Mouse (Mus musculus) left cerebral cortex, adult 8-10 months (tissue): ENCODE results near the gene Lrrc49. TPM values are rescaled to one million over a fixed set of nuclear protein-coding genes. Genes with fewer than 3 reads are reported as not detected.

Experiments
- DNase-seq, 2 experiments: peaks; one replicate each; pipeline ENCODE4 v3.0.0; 2022; ENCODE audit warnings: low spot score in 2 of 2
- total RNA-seq, 4 experiments: library from RNA; stranded (reverse); gene quantifications; 2 replicates each; pipeline ENCODE4 v1.2.4; 2022

The Lrrc49 gene
- total RNA-seq, 4 experiments from 2014 or later, result 75.0 to 97.8 (median 88.4) TPM

DNA sequence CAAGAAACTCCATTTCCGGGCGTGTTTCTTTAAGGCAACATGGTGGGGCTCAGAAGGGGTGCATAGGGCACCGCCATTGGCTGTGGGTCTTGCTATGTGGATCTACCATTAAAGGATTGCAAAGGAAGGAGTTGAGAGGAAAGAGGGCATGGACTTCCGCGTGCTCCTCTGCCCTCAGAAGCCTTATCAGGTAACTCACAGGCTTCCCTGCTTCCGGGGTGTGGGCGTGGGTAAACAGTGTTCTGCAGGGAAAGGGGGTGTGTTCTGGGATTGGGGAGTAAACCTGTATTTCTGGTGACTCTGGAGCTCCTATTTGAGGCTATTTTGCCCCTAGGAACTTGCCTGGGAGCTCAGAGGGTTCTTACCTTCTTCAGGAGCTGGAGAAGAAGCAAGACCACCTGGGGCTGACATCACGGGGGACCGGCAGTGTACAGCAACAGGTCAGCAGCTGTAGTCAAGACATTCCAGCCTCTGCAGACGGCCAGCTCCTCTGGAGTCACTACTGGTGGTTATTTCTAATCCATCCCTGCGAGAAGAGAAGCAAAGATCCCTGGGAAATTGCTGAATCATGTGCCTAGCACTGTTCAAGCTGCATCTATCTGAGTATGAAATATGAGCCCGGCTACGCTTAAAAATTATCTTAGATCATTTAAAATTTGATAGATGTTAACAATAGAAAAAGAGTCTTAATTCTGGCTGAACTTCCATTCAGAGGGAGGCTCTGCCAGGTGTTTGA is 142.4 kb downstream of the Lrrc49 start:
- DNase-seq, result no peak

DNA sequence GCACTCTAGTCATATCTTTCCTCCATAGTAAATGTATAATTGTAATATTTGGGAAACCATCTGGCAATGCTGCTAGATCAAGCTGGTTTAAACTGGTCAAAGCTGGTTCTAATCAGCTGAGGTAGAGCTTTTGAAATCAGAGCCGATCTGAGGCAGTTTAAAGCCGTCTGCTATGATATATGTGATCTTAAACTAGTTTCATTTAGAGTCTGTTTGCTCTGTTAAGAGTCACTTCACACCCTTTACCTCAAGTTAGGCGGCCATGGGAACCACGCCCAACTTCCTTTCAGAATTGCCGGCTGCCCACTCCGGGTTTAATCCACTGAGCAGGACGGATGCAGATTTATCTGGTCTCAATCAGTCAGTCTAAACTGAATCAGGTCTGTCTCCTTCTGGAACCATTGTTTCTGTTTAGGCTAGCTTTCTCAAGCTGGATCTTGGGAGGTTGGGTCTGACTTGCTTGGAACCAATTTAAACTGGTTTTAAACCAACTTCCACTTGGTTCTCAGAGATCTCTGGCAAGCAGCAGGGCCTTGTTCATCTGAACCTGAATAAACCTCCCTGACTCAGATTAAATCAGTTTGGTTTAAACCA is 144.4 kb downstream of the Lrrc49 start:
- no peak for DNase-seq

DNA sequence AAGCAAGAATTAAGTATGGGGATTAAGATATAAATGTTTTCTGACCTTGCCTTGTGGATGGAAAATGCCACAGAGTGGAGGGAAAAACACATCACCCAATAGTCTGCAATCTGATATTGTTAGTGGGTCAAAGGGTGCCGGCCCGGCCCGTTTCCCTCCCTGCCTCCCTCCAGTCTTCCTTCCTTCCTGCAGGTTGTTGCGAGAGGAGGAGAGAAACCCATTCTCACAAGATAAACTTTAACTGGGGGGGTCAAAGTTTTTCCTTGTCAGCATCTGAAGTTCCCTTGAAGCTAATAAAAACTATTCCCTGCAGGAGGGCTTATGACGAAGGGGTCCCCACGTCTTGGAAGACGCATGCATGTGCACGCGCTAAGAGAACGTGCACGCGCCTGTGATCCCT is 157.6 kb downstream of the Lrrc49 start:
- DNase-seq, result no peak

DNA sequence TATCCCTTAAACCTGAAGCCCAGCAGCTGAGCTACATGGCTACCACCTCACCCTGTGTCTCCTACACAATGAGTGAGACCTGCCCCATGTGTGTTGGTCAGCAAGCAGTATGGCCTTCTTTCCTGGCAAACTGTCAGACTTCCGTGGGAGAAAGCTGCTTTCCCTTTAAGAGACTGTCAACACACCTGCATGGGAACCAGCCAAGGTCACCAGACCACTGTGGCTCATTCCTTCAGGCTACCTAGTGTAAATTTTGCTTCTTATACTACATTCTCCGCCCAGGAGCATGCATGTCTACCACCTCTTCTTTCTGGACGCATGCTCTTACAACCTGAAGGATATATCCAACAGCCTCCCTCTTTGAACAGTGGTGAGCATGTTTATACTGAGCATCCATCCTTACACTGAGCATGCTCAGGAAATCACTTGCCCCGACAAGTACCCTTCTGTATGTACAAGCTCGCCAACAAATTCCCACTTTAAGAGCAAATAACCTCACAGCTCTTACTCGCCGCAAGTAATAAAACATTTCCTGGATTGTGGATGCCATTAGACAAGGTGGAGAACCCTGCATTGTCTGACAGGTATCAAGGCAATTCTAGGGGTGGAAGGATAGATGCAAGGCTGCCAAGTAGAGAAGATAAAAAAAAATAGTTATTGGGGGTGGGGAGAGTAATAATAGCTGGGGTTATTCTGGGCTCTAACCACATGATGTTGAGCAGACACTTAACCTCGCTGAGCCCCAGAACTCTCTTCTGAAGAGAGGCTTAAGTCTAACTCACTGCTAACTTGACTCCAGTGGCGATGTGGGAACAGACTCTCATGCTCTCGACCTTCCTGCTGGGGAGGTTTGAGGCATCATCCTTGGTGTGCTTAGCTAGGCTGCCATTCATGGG is 158.4 kb downstream of the Lrrc49 start:
- DNase-seq, result no peak

DNA sequence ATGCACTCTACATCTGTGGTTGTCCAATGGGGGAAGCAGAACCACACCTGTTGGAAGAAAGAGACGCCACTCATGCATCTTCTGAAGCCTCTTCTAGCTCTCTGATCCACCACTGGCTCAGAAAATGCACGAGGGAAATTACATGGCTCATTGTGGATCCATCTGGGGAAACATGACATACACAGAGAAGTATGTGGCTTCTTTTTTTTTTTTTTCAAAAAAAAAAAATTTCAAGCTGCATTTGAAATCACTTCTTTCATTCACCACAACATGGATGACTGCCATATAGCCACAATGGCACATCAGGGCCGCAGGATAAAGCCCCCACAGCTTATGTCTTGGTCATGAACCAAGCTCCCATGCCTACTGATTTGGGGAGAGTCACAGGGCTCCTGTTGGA is 159.7 kb downstream of the Lrrc49 start:
- DNase-seq, result no peak

DNA sequence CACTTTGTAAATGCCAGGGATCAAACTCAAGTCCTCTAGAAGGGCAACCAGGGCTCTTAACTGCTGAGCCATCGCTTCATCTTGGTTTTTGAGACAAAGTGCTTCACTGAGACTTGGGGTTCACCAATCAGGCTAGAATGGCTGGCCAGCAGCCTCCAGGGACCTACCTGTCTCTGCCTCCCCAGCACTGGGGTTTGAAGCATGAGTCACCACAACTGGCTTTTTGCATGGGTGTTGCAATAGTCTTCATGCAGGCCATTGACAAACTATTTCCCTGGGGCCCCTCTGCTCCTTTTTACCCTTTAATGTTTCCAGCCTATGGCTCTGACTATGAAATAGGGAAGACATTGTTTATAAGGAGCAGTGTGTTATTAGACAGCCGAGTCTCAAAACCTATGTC is 160.1 kb downstream of the Lrrc49 start:
- no peak for DNase-seq

DNA sequence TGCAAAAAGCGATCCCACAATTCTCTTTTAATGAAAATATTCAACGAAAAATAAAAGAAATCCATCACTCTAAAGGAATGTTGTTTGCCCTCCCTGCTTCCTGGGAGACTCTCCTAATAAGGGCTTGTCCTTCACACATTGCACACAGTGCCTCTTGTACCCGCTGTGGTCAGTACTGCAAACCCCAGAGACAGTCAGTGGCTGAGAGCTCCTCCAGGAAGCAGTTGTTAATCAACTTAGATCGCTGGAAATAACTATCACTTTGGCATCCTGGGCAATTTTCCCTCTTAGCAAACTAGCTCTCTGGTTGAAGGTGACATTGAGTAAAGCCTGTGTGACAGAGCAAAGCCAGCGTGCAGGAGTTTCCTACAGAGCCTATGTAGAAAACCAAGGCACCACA is 160.9 kb downstream of the Lrrc49 start:
- no peak for DNase-seq

DNA sequence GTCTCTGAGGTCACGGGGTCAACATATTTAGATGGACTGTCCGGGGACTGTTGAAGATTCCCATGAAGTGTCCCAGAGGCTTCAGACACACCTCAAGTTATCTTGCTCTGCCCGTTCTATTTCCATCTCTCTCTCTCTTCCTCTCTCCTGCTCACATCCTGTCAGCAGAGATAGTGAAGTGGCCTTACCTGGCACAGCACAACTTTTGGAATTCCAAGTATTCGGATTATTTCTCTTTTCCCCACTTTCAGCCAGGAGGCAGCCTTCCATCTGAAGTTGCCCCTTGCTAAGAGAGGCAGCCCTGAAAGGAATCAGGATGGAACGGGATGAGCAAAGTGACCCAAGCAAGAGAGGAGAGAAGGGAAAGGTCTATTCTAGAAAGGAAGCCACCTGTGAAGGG is 161.8 kb downstream of the Lrrc49 start:
- no peak for DNase-seq

DNA sequence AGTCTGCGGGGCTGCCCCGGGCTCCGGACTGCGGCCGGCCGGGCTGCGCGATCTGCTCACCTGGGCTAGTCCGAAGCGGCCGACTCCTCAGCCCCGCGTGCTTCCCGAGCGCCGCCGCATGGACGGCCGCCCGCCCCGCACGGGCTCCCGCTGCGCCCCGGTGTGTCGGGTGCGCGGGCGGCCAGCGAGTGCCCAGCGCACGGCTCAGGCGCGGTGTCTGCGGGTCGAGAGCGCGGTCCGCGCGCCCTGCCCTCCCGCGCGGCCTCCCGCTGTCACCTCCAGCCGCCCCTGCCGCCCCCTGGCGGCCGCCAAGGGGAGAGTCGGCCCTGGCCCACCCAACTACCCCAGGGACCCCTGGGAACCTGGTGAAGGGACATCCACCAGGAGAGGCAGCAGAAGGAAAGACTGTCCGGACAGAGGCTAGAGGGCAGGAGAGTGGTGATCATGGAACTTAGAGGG is 166.1 kb downstream of the Lrrc49 start, which contains the start of gene Thsd4:
TSS of gene Thsd4 (minus strand) at position 241 of the 459 bp plus-strand sequence.
- peak; percentile 11 to 15 for DNase-seq

DNA sequence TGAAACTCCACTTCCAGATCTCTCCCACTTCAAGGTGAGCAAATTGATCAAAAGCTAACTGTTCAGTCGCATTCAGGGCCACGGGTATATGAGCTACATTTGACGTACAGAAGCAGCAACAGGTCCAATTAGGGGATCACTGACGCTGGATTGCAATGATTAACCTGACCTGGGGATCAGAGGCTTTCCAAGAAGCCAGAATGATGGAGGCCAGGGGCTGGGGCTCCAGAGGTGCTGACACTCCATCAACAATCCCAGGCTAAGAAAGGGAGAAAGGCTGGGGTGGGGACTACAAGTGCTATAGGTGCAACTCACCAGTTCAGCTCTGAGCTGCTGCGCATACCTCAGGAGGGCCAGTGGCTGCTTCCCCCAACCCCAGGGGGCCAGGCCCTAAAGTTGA is 166.8 kb downstream of the Lrrc49 start:
- DNase-seq, result no peak

DNA sequence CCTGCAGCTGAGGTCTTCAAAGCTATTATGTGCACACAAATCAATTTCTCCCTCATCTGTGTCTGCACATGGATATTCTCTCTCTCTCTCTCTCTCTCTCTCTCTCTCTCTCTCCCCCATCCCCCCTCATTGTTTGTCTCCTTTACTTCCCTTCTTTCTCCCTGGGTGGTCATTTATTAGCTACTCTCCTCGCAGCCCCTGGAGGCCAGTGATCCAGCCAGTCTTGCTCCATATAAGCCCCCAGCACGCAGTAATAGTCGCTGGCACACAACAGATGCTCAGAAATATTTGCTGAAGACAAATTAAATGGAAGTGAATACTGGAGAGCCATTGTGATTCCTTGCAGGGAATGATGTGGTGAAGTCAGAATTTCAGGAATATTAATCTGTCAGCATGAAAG is 168.4 kb downstream of the Lrrc49 start:
- DNase-seq, result no peak

Other genes starting within 250 kb of the Lrrc49 start
- 1 to 10 TPM; 5.3 to 6.3 (median 5.9) TPM for gene Thsd4, start 166.1 kb downstream of the Lrrc49 start, total RNA-seq
- gene Larp6, start 24.8 kb upstream of the Lrrc49 start, total RNA-seq, result 10 to 100 TPM; 43.2 to 46.2 (median 43.7) TPM
- 10 to 100 TPM in 1 of 4 experiments, 1 to 10 TPM in 3; 6.8 to 10.6 (median 7.5) TPM for gene Uaca, start 106.4 kb upstream of the Lrrc49 start, total RNA-seq